Mouse (Mus musculus) embryo, embryonic 11 days (tissue): ENCODE data around the gene Stoml2.
A peak's percentile ranks its signal among the peaks of the same experiment; 100 is the strongest.

Experiments
- DNase-seq: peaks from one replicate; pipeline ENCODE4 v3.0.0-alpha.2; 2015

Stoml2 gene

DNA sequence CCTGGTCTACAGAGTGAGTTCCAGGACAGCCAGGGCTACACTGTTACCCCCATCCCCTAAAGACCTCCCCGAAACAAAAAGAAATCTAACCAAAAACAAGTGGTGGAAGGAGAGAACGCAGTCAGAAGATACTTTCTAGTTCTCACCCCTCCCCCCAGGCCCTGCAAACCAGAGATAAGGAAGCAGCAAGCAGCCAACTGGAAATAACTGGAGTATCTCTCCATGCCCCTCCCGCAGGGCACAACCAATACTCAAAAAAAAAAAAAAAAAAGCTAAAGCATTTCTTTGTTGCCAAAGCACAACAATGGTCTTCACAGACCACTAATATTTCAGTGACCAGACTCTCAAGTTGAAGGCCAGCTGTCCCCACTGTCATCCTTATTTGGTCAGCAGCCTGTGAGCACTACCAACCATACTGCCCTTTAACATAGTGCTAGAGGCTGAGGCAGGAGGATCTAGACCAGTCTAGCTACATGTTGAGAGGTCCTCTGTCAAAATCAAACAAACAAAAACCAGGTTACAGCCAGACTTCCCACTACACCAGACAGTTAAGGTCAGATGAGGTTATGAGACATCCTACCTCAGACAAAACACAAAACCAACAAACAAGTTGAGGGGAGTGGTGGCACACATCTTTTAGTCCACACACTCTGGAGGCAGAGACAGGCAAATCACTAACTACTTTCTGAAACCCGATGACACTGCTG is 6.5 kb upstream of the Stoml2 start:
- DNase-seq, result no peak

DNA sequence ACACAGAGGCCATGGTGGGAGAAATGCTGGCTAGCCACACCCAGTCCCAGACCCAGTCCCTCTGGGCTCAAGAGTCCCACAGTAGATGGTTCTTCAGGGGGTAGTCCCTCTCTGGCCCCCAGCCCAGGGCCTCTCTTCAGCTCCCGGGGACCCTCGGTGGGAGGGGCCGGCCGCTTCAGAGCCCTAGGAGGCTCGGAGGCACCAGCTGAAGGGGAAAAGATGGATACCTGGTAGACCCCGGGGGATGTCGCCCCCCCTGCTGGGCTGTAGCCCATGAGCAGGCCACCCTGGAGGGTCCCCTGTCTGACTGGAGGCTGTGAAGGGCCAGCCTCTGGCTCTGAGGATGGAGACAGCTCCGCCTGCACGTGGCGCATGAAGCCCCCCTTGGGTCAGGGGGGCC is 4.8 kb upstream of the Stoml2 start:
- DNase-seq, result no peak

DNA sequence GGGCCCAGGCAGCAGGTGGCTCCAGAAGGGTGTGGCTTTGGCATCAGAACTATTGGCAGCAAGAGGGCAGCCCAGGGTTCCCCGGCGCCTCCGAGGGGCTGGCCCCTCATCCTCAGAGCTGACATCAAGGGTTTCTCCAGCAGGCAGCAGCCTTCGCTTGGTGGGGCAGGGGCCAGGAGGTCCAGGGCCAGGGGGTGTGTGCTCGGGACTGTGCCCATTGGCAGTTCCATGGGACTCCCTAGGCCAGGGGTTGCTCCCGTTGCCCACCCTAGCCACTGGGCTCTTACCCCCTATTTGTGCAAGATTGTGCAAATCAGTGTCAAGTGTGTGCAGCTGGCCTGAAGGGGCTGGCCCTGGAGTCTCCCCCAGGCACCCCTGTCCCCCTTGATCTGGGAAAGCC is 4.3 kb upstream of the Stoml2 start:
- no peak for DNase-seq

DNA sequence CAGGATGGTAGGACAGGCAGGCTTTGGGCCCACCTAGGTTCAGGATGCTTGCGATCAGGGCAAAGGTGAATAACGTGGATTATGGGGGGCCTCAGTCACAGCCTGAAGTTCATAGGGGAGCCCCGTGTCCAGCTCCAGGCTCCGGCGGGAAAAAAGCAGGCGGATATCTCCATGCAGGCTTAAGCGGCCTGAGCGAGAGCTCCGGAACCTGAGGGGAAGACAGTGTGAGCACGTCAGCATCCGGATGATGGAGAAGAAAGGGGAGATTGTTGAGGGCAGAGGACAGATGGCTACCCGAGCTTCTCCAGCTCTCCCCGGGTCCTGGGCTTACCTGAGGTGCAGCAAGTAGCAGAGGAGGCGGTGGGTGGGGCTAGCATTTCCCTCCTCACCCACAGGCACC is 2.0 kb upstream of the Stoml2 start:
- DNase-seq, result no peak

DNA sequence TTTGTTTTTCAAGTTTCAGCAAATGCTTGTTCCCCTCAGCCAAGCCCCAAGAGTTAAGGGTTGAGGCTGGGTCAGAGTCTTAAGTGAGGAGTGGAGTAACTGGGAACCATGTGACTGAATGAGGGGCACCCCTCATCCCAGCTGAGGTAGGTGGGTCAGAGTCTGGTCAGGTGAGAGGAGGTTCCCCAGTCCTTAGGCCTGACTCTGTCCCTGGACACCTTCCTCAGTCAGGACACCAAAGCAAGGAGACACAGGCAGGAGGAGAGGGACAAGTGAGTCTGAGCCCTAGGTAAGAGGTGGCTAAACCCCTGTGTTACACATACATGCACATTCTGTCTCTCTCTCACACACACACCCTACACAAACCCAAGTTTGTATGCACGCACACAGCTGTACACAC is 991 bp upstream of the Stoml2 start:
- DNase-seq, result no peak

DNA sequence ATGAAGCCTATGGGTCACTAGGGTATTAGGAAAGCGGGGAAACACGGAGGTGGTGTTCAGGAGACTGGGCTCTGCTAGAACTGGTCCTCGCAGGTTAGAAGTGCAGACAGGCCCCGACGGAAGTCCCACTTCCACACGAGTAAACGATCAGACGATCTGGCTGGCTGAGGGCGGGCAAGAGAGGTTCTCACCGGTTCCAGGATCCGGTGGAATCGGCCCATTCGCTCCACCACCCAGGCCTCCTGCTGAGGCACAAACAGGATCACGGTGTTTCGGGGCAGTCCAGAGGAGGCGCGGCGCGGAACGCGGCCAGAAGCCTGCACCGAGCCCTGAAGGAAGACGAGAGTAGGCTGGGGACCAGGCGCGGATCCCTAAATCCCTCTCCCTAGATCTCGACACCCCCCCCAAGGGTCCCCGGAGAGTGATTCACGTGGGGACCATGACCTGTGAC is 705 bp downstream of the Stoml2 start:
- DNase-seq, result peak; percentile 36

DNA sequence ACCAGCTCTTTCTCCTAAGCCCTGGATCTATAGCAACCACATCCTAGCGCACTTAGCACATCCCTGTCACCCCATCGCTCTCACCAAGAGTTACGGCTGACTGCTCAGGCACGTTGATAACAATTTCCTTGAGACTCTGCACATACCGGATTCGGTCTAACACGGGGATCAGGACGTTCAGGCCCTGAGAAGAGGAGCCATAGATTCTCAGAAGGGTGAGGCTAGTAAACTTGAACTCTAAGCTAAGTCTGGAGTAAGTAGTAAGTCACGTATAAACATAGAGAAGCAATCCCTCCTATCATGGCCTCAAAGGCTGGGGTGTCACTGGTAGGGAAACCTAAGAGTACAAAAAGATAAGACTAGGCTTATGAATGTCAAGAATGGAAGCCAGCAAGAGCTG is 1.2 kb downstream of the Stoml2 start:
- no peak for DNase-seq

DNA sequence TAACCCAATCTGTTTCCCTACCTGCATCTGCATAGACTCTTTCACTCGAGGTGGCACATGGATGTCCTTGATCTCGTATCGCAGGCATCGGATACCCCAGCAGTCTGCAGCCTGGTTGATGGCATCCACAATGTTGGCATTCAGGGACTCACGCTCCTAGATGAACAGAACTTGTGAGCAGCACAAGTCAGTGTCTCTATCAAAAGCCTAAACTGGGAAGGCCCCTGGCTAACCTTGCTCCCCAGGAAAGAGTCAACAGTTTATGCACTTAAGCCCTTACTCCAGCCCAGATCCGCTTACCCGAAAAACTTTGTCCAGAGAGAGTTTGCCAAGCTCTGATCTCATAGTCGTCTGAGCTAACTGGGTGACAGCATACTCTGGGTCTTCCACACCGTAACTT is 1.8 kb downstream of the Stoml2 start:
- no peak for DNase-seq

DNA sequence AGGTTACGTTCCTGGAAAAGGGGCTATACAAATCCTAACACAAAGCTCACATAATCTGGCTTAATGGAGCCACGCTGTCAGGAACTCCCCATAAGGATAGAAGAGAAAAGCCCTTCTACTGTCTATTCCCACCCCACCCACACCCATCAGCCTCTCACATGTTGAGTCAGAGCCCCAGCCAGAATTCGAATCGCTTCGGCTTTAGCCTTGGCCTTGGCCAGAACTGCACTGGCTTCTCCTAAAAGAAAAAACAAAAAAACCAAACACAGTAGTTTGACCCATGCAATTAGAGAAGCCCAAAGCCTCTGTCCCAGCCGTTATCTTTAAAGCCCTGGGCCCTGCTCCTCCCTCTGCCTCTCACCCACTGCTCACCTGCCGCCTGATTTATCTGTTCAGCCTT is 2.4 kb downstream of the Stoml2 start:
- no peak for DNase-seq

DNA sequence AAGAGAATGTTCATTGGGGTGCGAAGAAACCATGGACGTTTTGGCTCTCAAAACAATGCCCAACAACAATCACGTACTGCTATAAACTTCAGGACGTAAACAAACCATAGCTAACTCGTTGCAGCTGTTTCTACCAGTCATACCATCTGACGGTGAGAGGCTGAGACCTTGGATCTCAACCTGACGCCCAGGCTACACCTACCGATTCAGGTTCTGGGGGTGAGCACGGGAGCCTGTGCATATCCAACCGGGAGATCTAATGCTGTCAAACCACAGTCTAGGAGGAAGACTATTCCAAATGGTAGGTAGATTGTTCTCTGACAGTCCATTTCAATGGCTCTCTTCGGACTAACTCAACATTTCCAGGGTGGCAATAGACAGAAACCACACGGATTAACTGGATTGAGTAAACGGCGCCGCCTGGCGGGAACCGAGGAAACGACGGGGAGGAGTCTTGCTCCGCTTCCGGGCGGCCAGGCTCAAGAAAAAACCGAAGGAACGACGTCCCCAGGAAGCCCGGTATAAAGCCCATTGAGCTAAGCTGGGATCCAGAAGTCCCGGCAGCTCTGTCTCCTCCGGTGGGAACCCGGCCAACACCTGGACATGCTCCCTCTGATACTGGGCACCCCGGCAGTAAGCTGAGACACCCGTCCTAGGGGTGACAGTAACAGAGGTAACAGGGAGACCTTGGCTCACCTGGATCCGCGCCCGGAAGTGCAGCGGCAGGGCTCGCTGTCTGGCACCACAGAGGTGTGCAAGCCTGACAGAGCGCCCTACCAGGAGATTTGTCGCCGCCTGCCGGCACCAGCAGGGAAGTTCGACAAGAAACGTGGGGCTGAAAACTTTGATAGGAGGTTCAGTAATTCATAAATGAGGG is 6.2 kb downstream of the Stoml2 start, which contains the start of gene Pigo:
TSS of gene Pigo (minus strand) at position 736 of the 877 bp plus-strand sequence.
- peak; percentile 93 for DNase-seq

DNA sequence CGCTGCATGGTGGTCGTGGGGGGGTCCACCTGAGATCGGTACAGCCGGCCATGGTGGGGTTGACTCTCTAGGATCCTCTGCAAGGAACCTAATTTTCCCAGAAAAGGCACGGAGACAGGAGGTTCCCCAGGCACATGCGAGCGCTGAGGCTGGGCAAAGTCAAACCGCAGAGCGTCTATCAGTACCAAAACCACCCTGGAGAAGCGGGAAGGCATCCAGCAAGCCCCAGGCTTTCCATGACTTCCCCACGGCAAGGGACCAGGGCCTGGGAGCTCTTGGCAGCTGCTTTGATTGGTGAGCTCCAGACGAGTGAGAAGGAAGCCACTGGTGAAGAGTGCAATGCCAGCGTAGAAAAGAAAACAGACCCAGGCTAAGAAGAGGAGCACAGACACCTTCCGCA is 6.8 kb downstream of the Stoml2 start:
- DNase-seq, result no peak

DNA sequence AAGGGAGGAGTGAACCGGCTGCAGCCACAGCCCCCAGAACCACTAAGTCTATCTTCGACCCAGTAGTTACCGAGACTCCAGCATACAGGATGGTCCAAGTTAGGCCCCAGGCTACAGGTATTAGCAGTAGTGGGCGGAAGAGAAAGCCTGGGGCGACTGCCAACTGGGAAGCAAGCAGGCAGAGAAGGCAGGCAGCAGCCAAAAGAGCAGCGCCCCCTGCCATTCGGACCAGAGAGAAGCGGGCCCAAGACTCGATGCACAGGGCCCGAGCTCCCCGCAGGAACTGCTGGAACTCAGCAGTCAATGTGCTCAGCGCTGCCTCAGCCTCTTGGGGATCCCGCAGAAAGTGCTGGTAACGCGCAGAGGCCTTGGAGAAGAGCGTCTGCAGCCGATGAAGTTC is 10.2 kb downstream of the Stoml2 start:
- DNase-seq, result no peak

DNA sequence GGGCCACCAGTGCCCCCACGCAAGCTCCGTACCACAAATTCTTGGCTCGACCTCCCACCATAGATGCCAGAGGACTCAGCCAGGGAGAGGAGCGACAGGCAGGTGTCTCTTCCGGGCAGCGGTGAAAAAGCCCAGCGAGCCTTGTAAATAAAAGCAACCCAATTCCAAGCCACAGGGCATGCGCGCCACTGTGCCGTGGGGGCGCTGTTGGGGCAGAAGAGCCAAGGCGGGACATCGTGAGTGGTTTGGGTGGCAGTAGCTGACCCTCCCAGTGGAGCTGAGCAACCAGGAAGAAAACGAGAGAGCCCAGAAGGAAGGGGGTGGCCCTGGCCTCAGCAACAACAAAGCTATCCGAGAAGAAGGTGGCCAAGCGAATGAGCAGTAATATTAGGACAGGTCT is 10.6 kb downstream of the Stoml2 start:
- no peak for DNase-seq

DNA sequence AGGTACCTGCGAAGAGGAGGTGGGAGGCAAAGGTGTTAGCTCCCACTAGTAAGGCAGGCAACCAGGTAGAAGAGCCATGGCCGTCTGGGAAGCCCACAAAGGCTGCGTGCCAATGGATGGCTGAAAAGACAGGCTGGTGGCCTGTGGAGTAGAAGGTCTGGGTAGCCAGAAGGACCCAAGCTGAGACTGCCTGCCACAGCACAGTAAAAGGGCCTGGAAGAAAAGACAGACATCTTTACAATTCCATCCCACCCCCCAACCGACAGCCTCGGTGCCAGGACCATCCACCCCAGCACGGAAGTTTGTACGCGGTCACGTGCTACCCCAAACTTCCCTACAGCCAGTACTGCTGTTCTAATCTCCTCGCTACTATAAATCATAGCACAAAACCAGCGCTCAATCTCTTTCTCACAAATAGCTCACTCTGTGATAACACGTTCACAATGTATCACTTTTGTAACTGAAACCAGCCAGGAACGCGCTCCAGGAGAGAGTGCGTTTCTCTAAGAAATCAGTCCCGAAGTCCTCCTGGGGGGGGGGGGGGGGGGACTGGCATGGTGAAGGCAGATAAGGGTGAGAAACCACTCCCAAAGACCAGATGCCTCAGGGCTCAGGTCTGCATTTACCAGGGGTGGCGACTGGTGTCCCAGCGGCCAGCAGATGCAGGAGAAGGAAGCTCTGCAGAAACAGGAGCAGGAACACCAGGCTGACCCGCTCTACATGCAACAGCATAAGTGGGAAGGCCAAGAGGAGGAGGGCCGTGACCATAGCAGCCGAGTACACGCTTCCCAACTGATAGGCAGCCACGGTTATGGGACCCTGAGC is 11.7 kb downstream of the Stoml2 start:
- DNase-seq, result no peak

DNA sequence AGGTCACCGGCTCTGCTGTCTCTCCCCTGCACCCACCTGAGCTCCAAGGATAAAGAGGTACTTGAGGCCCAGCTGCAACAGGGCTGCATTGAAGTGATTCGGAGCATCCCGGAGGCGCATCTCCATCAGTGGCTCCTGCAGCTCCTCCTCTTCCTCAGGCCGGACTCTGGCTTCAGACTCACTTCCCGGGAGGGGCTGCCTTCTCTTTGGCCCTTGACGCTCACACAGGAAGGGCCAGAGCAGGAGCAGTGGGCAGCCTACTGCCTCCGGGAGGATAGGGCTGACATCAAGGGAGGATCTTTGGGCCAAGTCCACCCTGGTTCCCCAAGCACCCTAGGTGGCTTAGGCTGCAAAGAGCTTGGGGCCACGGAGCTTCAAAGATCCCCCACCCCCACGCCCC is 12.3 kb downstream of the Stoml2 start:
- no peak for DNase-seq

DNA sequence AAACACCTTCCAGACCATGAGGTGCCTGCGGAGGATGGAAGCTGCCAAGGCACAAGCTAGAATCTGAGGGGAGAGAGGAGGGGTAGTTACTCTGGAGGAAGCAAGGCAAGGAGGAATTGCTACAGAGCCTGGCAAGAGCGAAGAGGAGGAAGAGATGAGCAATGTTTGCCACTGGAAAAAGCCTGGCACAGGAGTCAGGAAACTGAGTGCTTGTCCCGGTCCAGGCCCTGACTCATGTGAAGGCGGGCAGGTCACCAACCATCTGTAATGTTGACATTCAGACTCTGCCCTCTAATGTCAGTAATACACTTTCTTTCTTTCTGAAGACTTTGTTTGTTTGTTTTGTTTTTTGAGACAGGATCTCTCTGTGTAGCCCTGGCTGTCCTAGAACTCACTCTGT is 13.4 kb downstream of the Stoml2 start:
- no peak for DNase-seq

DNA sequence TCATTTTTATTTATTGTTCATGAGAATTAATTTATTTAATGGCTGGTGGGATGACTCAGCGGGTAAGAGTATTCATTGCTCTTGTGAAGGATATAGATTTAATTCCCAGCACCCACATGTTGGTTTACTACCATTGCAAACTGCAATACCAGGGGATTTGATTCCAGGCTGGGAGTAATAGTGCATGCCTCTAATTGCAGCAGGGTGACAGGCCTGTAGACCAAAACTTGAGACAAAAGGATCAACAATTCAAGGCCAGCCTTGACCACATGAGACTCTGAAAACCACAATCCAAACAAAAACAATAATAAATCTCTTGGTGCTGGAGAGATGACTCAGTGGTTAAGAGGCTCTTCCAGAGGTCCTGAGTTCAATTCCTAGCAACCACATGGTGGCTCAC is 19.4 kb downstream of the Stoml2 start:
- no peak for DNase-seq

DNA sequence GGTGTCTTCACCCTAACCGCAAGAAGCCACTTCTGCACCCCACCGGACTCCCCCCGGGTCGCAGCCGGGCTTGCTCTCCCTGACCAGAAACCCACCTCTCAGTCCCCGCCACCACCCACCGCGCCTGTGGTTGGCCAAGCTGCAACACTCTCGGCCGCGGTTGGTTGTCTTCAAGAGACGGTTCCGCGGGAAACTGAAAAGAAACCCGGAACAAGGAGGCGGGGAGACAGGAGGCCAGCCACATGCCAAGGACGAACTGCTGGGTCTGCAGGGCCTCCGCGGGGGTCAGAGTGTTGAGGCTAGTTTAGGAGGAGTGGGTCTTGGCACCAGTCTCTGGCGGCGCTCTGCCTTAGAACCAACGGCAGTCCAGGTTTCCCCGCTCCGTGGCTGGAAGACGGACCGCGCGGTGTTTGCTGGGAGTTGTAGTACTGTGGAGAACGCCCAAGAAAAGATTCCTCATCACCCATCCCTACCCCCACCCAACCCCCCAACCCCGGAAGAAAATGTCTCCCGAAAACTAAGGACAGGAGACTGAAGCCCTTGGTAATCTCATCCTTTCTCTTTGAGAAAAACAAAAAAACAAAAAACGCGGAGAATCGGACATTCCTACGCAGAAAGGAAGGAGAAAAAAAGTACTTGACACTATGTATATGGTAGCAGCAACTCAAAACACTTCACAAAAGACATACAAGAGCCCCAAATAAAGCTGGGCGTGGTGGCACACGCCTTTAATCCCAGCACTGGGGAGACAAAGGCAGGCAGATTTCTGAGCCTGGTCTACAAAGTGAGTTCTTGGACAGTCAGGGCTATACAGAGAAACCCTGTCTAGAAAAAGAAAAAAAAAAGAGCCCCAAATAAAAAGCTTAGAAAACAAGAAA is 21.1 kb downstream of the Stoml2 start, which contains the start of gene Fancg:
TSS of gene Fancg (minus strand) at position 346 of the 878 bp plus-strand sequence.
- DNase-seq, result peak; percentile 94

DNA sequence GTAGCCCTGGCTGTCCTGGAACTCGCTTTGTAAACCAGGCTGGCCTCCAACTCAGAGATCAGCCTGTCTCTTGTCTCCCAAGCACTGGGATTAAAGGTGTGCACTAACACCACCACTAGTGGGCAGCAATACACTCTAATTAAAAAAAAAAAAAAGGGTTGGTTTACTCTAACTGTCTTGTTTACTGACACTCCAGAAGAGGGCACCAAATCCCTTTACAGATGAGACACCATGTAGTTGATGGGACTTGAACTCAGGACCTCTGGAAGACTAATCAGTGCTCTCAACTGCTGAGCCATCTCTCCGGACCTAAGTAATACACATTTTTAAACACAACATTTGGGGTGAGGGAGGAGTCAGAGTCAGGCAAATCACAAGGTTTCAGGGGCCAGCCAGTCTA is 25.7 kb downstream of the Stoml2 start:
- peak; percentile 39 for DNase-seq

DNA sequence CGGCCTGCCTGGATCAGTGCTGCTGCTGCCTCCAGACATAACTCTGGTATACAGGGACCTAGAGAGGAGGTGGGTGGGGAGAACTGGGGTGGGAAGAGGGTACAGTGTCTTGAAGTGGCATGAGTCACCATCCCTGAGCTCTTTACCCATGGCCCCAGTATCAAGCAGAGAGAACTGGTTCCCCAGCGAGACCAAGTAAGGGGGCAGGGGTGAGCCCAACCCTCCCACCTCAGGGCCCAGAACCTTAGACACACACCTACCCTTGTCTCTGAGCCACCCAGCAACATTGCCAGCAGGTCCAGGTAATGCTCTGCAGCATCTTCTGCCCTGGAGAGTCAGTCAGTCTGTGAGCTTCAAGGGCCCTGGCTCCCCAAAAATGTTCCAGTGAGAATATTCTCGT is 26.6 kb downstream of the Stoml2 start:
- DNase-seq, result no peak

DNA sequence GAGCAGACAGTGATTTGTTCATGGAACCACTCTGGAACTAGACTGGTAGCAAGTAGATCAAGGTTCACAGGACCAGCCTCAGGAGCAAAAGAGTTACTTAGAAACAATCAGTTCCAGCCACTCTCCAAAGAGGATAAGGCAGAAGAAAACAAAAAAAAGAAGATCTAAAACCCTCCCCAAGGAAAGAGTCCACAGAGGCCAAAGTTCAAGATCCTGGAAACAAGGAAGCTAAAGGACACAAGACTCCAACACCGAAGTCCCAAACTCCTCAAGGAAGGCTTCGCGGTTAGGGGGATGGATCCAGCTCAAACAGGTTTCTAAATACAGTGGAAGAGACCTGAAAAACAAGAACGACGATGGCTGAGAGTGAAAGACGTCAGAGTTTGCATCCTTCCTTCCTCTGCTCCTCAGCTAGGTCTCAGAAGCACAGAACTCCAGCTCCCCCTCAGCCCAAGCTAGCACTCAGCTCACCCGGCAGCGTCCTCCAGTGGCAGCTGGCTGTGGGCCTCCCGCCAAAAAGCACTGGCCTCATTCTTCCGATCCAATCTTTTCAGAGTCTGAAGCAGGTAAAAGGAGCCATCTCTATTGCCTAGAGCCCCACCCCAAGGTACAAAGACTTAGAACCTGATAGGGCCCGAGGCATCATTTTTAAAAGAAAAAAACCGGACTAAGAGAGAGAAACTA is 28.6 kb downstream of the Stoml2 start:
- DNase-seq, result no peak

DNA sequence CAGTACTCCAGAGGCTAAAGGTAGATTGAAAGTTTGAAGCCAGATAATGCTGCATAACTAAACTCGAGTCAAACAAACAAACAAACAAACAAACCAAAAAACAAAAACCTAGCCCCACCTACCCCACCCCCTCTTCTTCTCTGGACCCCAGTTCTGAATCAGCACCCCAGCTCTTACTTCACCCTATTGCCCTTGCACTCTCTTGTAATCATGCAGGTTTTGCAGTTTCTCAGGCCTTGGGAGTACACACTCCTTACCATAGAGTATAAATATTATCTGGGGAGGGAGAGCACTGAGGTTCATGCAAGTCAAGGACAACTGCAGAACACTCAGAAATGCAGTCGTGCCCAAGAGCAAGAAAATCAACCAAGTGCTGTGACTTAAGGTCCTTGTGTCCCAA is 30.2 kb downstream of the Stoml2 start:
- no peak for DNase-seq
